Mouse (Mus musculus): ENCODE measurements at regions not wholly inside any gene's neighbourhood (a gene's known extent, or its start where the extent isn't known, plus 50 kb on each side); places are given as distances from the start of the nearest gene placed in this dataset.

- no peak for DNase-seq
Measured at GRCm38 (mm10) chr17:45865944-45866343, 132.3 kb upstream of the 1600014C23Rik start.

- no peak for DNase-seq
Measured at GRCm38 (mm10) chr17:45863471-45864205, 130.0 kb upstream of the 1600014C23Rik start.

- DNase-seq: no peak
Measured at GRCm38 (mm10) chr17:45863031-45863430, 129.4 kb upstream of the 1600014C23Rik start.

DNA sequence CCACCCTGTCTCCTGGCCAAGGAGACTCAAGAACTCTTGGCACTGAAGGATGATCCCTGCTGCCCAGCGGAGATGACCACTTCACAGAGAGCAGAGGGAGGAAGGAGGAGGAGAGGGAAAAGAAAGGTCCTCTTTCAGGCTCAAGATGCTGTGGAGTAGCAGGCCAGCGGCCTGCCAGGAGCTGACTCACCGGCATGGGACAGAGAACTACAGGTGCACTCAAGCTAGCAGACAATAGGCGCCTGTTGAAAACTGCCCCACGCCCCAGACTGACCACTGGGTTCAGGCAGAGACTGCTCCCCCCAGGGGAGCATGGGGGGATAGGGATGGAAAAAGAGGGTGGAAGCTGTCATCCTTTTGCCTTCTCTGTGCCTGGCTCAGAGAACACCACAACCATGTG lies 125.8 kb upstream of the 1600014C23Rik start:
- DNase-seq: peak; percentile 12

DNA sequence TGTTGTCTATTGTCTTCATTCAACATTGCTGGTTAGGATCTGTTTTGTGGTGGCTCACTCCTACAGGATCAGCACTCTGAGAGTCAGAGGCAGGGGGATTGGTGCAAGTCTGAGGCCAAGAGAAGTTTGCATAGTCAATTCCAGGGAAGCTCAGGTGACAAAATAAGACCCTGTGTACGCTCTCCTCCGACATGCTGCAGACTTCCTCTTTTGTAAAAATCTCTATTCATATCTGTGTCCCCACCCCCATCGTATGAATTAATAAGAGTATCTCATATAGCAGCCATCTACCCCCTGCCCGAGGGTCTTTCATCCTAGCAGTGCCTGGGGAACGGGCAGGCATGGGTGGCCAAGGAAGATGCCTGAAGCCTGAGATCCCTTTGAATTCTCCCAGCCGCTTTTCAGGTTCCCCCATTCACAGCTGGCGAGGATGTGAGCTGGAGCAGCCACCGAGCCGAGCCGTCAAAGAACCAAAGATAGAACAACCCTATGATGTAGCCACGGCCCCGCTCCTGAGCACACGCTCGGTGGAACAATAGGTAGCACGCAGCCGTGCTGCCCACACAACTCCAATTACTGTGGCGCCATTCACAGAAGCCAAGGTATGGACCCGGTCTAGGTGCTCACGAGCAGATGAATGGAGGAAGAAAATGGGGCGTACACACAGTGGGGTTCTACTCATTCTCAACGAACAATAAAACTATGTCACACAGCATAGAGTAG lies 120.4 kb upstream of the 1600014C23Rik start:
- DNase-seq: no peak

DNA sequence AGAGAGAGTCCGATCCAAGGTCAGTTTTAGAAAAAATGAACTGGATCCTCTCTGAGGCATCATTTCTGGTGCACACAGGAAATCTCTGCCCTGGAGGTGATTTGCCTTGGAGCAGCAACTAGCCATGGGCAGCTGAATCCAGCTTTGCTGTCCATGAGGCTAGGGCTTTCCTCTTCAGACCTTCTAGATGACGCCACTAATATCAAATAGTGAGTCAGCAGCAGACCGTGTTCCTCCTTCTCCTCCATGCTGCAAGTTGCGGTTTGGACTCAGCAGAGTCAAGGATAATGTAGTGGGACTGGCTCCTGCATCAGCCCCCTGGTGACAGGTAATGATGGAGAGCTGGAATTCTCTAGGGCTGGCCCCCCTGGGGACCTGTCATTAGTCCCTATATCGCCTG lies 118.8 kb upstream of the 1600014C23Rik start:
- no peak for DNase-seq

DNA sequence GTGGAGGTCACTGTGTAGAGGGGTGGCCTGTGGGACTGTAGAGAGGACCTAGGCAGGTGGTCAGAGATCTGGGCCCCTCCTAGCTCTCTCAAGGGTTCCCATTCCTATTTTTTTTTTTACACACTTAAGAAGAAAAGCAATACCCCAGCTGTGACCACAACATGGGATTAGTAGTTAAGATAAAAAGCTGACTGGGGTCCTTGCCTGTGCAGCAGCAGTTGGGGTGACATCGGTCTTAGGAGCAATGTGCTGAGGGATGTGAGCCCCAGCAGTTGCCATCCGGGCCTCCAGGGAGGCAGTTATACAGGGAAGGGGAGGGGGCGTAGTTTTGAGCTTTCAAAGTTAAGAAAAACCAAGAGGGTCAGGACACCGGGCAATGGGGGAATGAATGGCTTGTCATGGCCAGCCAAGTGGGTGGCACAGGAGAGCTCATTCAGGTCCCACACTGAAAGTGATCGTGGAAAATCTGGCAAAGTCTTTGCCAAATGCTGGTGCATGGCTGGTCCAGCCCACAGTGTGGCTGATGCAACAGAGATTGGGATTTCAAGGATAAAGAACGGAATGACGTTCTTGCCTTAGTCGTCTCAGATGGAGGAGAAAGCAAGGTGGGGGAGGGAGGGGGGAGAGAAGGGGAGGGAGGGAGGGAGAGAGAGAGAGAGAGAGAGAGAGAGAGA lies 118.2 kb upstream of the 1600014C23Rik start:
- DNase-seq: no peak

DNA sequence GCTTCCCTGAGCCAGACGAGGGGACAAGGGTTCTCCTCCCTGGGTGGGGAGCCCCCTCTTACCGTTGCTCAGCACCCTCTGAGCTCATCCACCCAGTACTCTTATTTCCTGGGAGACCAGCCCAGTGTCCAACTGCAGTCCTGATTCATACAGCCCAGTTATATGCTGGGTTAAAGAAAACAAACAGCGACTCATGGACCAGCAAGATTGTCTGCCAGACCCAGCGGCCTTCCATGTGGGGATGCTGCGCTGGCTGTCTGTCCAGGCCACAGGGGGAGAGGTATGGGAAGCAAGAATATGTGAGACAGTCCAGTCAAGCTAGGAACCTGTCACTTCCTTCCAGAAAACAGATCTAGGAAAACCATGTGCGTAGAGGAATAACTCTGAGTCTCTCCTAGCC lies 117.3 kb upstream of the 1600014C23Rik start:
- no peak for DNase-seq

- DNase-seq: no peak
Measured at GRCm38 (mm10) chr17:45850174-45850573, 116.5 kb upstream of the 1600014C23Rik start.

DNA sequence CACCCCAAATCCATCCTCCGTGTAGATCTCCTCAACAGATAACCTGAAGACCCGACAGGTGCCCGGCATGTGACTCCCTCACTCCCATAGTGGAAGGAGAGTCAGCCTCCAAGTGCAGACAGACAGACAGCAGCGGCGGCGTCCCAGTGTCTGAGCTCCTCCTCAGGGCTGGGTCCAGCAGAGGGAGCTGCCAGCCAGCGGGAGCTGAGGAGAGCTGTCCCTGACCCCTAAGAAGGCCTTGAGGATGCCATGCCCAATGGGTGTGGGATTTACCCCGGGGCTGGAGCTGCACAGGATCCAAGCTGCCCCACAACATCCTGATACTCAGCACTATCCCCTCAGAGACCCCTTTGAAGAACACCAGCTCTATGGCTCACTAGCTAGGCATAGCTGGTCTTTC lies 115.0 kb upstream of the 1600014C23Rik start:
- no peak for DNase-seq

DNA sequence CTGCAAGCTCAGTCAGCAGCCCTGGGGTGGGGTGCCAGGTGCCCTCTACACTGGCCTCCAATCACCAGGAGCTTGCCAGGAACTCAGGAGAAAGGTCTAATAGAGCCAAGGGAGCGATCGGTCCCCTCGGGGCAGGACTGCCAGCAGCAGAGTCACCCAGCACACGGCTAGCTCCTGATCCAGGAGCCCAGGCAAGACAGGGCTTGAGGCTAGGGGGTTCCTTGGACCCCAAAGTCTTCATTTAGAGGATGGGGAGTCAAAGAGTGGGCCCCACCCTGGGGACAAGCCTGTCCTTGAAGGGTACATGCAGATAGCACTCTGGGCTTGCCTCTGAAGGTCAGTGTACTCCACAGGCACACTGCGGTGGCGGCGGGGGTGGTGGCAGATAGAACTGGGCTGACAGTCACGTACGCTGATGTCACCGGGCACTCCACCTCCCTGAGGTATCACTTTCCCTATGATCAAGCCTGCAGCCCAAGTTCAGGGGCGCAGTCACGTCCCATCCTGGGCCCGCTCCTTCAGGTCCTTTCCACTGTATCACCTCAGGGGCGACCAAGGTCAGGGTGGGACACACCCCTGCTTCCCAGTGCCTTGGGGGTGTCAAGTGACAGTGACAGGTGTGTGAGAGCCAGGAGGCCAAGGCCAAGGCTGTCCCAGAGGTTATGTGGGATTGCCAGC lies 114.2 kb upstream of the 1600014C23Rik start:
- DNase-seq: no peak

DNA sequence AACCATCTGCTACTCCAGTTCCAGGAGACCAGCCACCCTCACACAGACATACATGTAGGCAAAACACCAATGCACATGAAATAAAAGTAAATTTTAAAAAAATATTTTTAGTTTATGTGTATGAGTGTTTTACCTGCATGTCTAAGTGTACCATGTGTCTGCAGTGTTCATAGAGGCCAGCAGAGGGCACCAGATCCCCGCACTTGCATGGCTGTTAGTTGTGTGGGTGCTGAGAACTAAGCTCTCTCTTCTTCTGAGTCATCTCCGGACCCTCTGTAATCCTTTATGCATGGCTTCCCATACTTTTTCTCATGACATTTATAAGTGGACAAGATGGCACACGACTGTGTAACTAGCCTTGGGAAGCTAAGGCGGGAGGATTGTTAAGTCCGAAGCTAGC lies 112.2 kb upstream of the 1600014C23Rik start:
- DNase-seq: no peak

DNA sequence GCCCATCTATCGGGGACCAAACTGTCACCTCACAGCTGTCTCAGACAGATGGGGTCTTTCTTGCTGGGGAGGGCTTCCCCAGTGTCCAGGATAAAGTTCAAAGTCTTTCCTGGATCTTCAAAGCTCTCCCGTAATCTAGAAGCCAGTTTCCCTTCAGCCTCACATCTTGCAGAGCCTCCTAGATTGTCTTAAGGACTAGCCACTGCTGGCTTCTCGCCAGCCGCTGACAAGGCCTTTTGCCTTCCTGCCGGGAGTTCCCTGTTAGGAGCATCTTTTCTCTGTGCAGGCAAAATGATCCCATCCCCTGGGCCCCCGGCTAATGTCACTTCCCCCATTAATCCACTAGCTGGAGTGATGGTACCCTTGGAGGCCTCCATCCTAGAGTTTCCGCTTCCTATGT lies 103.1 kb upstream of the 1600014C23Rik start:
- no peak for DNase-seq

- peak; percentile 25 for DNase-seq
Measured at GRCm38 (mm10) chr17:45836253-45836652, 102.6 kb upstream of the 1600014C23Rik start.

DNA sequence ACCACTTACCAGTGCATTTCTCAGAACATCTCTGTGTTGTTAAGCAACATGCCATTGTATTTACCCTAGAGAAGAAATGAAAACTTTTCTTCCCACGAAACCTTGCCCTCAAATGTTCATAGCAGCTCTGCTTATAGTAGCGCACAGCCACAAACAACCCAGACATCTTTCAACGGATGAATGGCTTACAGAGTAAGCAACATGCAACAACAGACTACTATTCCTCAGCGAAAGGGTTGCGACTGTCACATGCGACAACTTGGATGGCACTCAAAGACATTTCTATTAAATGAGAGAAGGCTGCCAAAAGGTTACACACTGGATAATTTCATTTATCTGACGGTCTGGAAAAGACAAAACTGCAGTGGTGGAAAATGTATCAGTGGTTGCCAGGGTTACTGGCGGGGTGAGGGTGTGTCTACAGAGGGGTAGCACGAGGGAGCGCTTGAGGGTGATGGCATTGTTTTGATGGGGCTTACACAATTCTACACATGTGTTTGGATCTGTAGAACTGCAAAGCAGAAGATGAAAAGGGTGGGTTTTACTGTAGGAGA lies 101.0 kb upstream of the 1600014C23Rik start:
- DNase-seq: no peak

- DNase-seq: no peak
Measured at GRCm38 (mm10) chr17:45830324-45830723, 96.7 kb upstream of the 1600014C23Rik start.

- no peak for DNase-seq
Measured at GRCm38 (mm10) chr17:45829571-45829970, 95.9 kb upstream of the 1600014C23Rik start.

- DNase-seq: no peak
Measured at GRCm38 (mm10) chr17:45828843-45829242, 95.2 kb upstream of the 1600014C23Rik start.

- no peak for DNase-seq
Measured at GRCm38 (mm10) chr17:45828284-45828824, 94.7 kb upstream of the 1600014C23Rik start.

GRCm38 (mm10) chr17:45824977-45825376 lies 91.3 kb upstream of the 1600014C23Rik start:
- no peak for DNase-seq

DNA sequence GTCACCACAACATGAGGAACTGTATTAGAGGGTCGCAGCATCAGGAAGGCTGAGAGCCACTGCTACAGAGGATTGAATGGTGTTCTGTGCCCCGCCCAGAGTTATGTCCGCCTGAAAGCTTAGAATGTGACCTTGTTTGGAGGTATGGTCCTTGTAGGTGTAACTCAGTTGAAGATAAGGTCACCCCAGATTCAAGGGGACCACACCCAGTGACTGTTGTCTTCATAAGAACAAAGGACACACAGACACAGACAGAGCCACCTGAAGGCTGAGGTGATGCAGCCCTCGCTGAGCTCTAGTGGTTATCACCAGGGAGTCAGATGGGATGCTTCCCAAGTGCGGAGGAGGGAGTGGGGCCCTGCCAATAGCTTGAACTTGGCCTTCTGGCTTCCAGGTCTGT lies 89.9 kb upstream of the 1600014C23Rik start:
- no peak for DNase-seq

GRCm38 (mm10) chr17:45822427-45822826 lies 88.8 kb upstream of the 1600014C23Rik start:
- DNase-seq: no peak

- DNase-seq: no peak
Measured at GRCm38 (mm10) chr17:45821356-45821755, 87.7 kb upstream of the 1600014C23Rik start.
